Mouse (Mus musculus) brain, embryonic 14.5 days (tissue): ENCODE results near the gene Kif2a. TPM values are rescaled to one million over a fixed set of nuclear protein-coding genes. Genes with fewer than 3 reads are reported as not detected.

Experiments used
- DNase-seq: peaks from one replicate; pipeline ENCODE4 v3.0.0-alpha.2; 2011; ENCODE audit warnings: low read depth
- CTCF ChIP-seq: fragments of 200-500 bp; IDR thresholded peaks from 2 replicates; pipeline ENCODE4 v1.5.1; 2012; ENCODE audit warnings: inconsistent platforms, mild to moderate bottlenecking, moderate library complexity, borderline replicate concordance; ENCODE audit not compliant: insufficient read depth, insufficient read length; ENCODE audit errors: extremely low read depth
- POLR2A ChIP-seq: fragments of 200-500 bp; IDR thresholded peaks from 2 replicates; pipeline ENCODE4 v1.6.1; 2012; ENCODE audit warnings: mild to moderate bottlenecking, inconsistent platforms, borderline replicate concordance; ENCODE audit not compliant: poor library complexity, insufficient read depth, insufficient read length, severe bottlenecking; ENCODE audit errors: extremely low read depth
- polyA plus RNA-seq: library from polyadenylated mRNA; depleted of rRNA; stranded (reverse); fragments of >200 nt; gene quantifications from 2 replicates; pipeline ENCODE4 v1.2.3, GENCODE M21; 2012; rRNA removed

Gene Kif2a
- polyA plus RNA-seq, 1 experiment, result 52.5 TPM

DNA sequence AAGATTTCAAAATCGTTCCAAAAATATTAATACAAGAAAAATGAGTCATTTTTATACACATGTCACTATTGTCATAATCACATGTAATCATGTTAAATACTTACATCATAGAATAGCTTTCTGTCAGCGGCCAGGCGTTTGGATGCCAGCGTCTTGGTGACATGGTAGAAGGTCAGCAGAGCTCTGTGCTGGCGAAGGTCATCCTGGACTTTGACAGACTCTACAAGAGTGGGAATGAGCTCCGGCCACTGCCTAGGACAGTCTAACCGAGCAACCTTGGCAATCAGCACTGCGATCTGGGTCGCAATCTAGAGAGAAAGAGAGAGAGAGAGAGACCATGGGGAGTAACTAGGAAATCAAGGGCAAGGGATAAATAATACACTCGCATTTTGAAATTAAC lies 111.8 kb downstream of the Kif2a start:
- TF ChIP-seq CTCF (no peak), POLR2A (no peak)
- DNase-seq, result no peak

Other genes starting within 250 kb of the Kif2a start
- gene Ipo11, start 85.2 kb downstream of the Kif2a start, polyA plus RNA-seq, result 39.7 and 40.4 TPM in 2 replicates
- gene Dimt1, start 75.0 kb downstream of the Kif2a start, polyA plus RNA-seq, result 24.9 and 37.5 TPM in 2 replicates